Mouse (Mus musculus) ovary, postnatal 14 days (tissue): Measurements from ENCODE around the gene Cpne5.
"Not testable (repeated sequence)": the region's sequence is repeated elsewhere in the genome, so short reads cannot be mapped to it uniquely, and the experiment has no call there.

ENCODE experiments used
- DNase-seq: peaks from one replicate; pipeline ENCODE4 v3.0.0; 2022; ENCODE audit warnings: low spot score

Gene Cpne5

GRCm38 (mm10) chr17:29237772-29238420 is at the start of gene Cpne5:
Cpne5 (minus strand) TSS chr17:29238167.
- no peak for DNase-seq

- no peak for DNase-seq
These were observed 44.4 kb upstream of the Cpne5 start for GRCm38 (mm10) chr17:29282216-29282952.

GRCm38 (mm10) chr17:29281541-29281940 is 43.6 kb upstream of the Cpne5 start:
- no peak for DNase-seq

GRCm38 (mm10) chr17:29280422-29280821 is 42.5 kb upstream of the Cpne5 start:
- DNase-seq = no peak

- DNase-seq = no peak
These were observed 35.9 kb upstream of the Cpne5 start for GRCm38 (mm10) chr17:29273889-29274288.

- DNase-seq = no peak
These were observed 35.2 kb upstream of the Cpne5 start for GRCm38 (mm10) chr17:29273156-29273555.

GRCm38 (mm10) chr17:29270148-29270698 is 32.3 kb upstream of the Cpne5 start:
- DNase-seq = no peak

GRCm38 (mm10) chr17:29269349-29269706 is 31.4 kb upstream of the Cpne5 start:
- DNase-seq = no peak

- peak; percentile 93 for DNase-seq
These were observed 30.8 kb upstream of the Cpne5 start, which contains the start of gene BC004004 for GRCm38 (mm10) chr17:29268682-29269348. BC004004 (plus strand) TSS chr17:29268788.

- no peak for DNase-seq
These were observed 30.1 kb upstream of the Cpne5 start for GRCm38 (mm10) chr17:29267931-29268681.

GRCm38 (mm10) chr17:29267040-29267439 is 29.1 kb upstream of the Cpne5 start:
- DNase-seq = not testable (repeated sequence)

- DNase-seq = no peak
These were observed 26.8 kb upstream of the Cpne5 start for GRCm38 (mm10) chr17:29264760-29265159.

GRCm38 (mm10) chr17:29263840-29264633 is 26.1 kb upstream of the Cpne5 start, which contains the start of gene Ppil1:
Ppil1 (minus strand) TSS chr17:29264186.
- DNase-seq = peak; percentile 77

- no peak for DNase-seq
These were observed 25.4 kb upstream of the Cpne5 start for GRCm38 (mm10) chr17:29263417-29263816.

- DNase-seq = no peak
These were observed 24.3 kb upstream of the Cpne5 start for GRCm38 (mm10) chr17:29262259-29262649.

- no peak for DNase-seq
These were observed 23.8 kb upstream of the Cpne5 start for GRCm38 (mm10) chr17:29261603-29262258.

- DNase-seq = no peak
These were observed 22.5 kb upstream of the Cpne5 start for GRCm38 (mm10) chr17:29260501-29260900.

GRCm38 (mm10) chr17:29259489-29259888 is 21.5 kb upstream of the Cpne5 start:
- DNase-seq = peak; percentile 72

GRCm38 (mm10) chr17:29258921-29259320 is 21.0 kb upstream of the Cpne5 start:
- DNase-seq = no peak

GRCm38 (mm10) chr17:29258025-29258558 is 20.1 kb upstream of the Cpne5 start:
- no peak for DNase-seq
